17 mouse cellular contexts compared by ENCODE assay signal in genomic region chr11:8587941-8588340, GRCm38 (mm10).
A peak's percentile ranks its signal among the peaks of the same experiment; 100 is the strongest.
DNase-seq lines count a peak whose midpoint lies in the region; TF ChIP-seq lines count a peak whose summit lies in the region.
"Had no signal": no experiment of that assay in that cellular context is flagged by ENCODE, and none has a peak within 500 bp of the region (broad histone marks: within the 10 kb centered on the region; RNA-seq: fewer than 3 reads in every experiment).

No protein-coding gene starts in this region.

- H3K27me3 ChIP-seq in E14TG2a.4 (ENCODE audit: insufficient read depth, low read length) (no peaks in the 10 kb centered on the region), ES-Bruce4 (ENCODE audit: control insufficient read depth, insufficient read depth, low read length, poor library complexity, severe bottlenecking) (no peaks in the 10 kb centered on the region)
- H3K27me3 ChIP-seq: hindbrain, embryonic 13.5 days; Patski had no signal

- peak; percentile 65 for DNase-seq in kidney, adult 9 months
- DNase-seq in kidney, adult 8-10 months, result no peak
- DNase-seq in cerebellum, adult 9-10 months, result no peak
- DNase-seq: adrenal gland, postnatal 14 days; cerebellum, adult 18-20 months; cerebellum, postnatal 10 days; embryo, embryonic 11 days; gastrocnemius, postnatal 36 days; heart, postnatal 10 days; heart, postnatal 4 days had no signal

- H3K4me3 ChIP-seq in E14TG2a.4 (replicated peaks; ENCODE audit: low read length) (peak overlapping the region; percentile 20), ES-Bruce4 (ENCODE audit: low read depth, low read length) (no peak overlapping the region), macrophage (ENCODE audit: inconsistent target) (no peak overlapping the region)
- H3K4me3 ChIP-seq: heart, embryonic 10.5 days; hindbrain, embryonic 13.5 days had no signal

- no peak for TF ChIP-seq POLR2A in ES-Bruce4 (IDR thresholded peaks at IDR 0.05; ENCODE audit: insufficient read depth, low read length)

- H3K27ac ChIP-seq in ES-Bruce4 (ENCODE audit: insufficient read depth, low read length) (peak overlapping the region; percentile 97), macrophage (0 out of 2 replicates have a peak overlapping the region, but pooled peaks have one; percentile 96)
- H3K27ac ChIP-seq: hindbrain, embryonic 13.5 days; hindbrain, postnatal 0 days had no signal

- H3K4me1 ChIP-seq in E14TG2a.4 (replicated peaks; ENCODE audit: low read depth, low read length) (peaks cover 99% of the 10 kb centered on the region), ES-Bruce4 (ENCODE audit: control insufficient read depth, insufficient read depth, low read length) (peaks cover 11% of the 10 kb centered on the region)

- H3K36me3 ChIP-seq in E14TG2a.4 (ENCODE audit: insufficient read depth, low read length), result peaks cover 83% of the 10 kb centered on the region
- H3K36me3 ChIP-seq in ES-Bruce4 (ENCODE audit: control insufficient read depth, insufficient read depth, low read length, poor library complexity, severe bottlenecking), result peaks cover 11% of the 10 kb centered on the region
- no peaks in the 10 kb centered on the region for H3K36me3 ChIP-seq in macrophage (ENCODE audit: inconsistent target)
- H3K36me3 ChIP-seq: hindbrain, embryonic 13.5 days had no signal

- H3K79me2 ChIP-seq in macrophage (ENCODE audit: inconsistent target), result peaks cover 90% of the 10 kb centered on the region

- no peak overlapping the region for H3K9ac ChIP-seq in ES-Bruce4 (ENCODE audit: low read depth, poor library complexity, severe bottlenecking)
- H3K9ac ChIP-seq: hindbrain, embryonic 13.5 days had no signal

- no peak for TF ChIP-seq EP300 in ES-Bruce4 (IDR thresholded peaks at IDR 0.05; ENCODE audit: insufficient read depth, low read depth, low read length)

- no peak for TF ChIP-seq CTCF in E14TG2a.4 (conservative IDR thresholded peaks at IDR 0.05; ENCODE audit: low read length)
- no peak for TF ChIP-seq CTCF in ES-Bruce4 (IDR thresholded peaks at IDR 0.05; ENCODE audit: low read depth, low read length)

- H3K9me3 ChIP-seq in E14TG2a.4 (ENCODE audit: low read length), result no peaks in the 10 kb centered on the region
- no peaks in the 10 kb centered on the region for H3K9me3 ChIP-seq in ES-Bruce4 (replicated peaks; ENCODE audit: control insufficient read depth, insufficient read depth, low read length, poor library complexity, severe bottlenecking)
- H3K9me3 ChIP-seq: heart, embryonic 10.5 days; hindbrain, embryonic 13.5 days had no signal

- 97% methylated on average over 3 of the region's 3 CpGs for WGBS in macrophage (ENCODE audit: missing documents)
